Mouse (Mus musculus) gastrocnemius, adult 8-10 months (tissue): ENCODE measurements around the gene Arid1b. TPM values are rescaled to one million over a fixed set of nuclear protein-coding genes. Genes with fewer than 3 reads are reported as not detected.
"Not testable (repeated sequence)": the region's sequence is repeated elsewhere in the genome, so short reads cannot be mapped to it uniquely, and the experiment has no call there.

Experiments used
- DNase-seq, 2 experiments: peaks; one replicate each; pipeline ENCODE4 v3.0.0; 2022; ENCODE audit warnings: low spot score in 2 of 2
- total RNA-seq, 4 experiments: library from RNA; stranded (reverse); gene quantifications; 2 replicates each; pipeline ENCODE4 v1.2.4; 2022

The Arid1b gene
- total RNA-seq, 4 experiments from 2014 or later, result 30.8 to 35.6 (median 33.9) TPM

DNA sequence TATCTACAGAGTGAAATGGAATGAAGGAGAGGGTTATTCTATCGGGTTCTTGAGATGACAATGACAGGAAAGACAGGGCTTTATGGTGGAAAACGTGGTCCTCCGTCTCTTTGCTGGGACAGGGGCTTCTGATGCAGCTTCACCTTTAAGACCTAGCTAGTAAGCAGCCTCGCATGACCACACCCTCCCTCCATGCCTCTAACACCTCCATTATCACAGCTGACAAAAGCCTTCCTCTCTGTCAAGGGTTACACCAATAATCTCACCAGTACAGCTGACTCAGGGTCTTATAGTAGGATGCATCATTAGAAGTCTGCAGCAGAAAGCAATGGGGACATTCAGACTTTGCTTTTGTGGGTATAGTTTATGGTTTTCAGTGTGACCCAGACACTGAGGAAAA lies 116.0 kb downstream of the Arid1b start:
- DNase-seq, result no peak

DNA sequence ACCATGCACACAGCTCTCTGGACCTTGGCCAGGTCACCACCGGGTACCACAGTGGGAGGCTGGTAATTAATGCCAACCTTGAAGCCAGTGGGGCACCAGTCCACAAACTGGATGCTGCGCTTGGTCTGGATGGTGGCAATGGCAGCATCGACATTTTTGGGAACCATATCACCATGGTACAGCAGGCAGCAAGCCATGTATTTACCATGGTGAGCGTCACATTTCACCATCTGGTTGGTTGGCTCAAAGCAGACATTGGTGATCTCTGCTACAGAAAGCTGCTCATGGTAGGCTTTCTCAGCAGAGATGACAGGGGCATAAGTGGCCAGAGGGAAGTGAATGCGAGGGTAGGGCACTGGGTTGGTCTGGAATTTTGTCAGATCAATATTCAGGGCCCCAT lies 116.8 kb downstream of the Arid1b start:
- DNase-seq, result not testable (repeated sequence)

DNA sequence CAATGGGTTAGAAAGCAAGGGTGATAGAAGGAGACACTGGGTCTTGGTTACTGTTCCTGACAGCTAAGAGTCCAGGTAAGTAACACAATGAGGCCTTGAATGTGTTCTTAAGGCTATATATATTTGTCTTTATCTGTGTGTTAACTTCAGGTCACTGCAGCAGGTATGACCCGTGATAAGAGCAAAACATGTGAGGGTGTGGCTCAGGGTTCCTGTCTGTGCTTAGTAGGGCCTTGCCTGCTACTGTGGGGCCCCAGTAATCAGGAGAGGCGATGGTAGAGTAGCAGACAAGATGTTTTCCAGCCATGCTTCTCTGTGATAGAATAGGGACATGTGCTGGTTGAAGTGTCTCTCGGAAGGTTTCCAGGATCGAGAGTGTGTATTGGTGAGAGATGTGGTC lies 118.0 kb downstream of the Arid1b start:
- no peak for DNase-seq

DNA sequence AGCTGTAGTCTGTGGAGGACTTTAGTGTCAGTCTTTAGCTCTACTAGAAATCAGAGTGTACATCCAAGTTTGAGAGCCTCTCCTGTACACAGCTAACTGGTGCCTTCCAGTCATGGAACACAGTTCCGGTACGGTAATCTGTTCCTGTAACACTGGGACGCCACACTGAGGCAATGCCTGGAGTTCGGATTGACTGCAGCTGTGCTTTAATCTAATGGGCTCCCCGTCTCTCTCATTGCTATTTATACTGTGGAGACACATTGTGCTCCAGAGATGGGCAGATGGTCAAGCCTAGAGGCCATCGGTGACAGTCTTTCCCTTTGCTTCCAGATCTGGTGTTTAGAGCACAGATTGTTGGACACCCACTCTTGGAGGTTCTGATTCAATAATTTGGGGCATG lies 121.8 kb downstream of the Arid1b start:
- no peak for DNase-seq

DNA sequence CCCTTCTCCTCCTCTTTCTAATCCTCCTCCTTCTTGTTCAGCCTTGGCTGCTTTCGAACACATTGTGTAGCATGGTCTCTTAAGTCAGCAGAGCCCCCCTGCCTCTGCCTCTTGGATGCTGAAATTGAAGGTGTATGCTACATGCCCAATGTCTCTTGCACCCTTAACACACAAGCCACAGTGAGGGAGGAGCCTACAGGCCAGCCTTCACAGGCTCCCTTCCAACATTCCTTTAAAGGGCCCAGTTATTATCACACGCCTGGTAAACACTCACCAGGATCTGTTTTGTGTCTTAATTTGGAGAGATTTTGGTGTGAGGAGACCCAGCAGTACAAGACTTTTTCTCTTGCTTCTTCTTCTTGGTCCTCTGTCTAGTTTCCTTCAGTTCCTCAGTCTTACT lies 122.9 kb downstream of the Arid1b start:
- no peak for DNase-seq

DNA sequence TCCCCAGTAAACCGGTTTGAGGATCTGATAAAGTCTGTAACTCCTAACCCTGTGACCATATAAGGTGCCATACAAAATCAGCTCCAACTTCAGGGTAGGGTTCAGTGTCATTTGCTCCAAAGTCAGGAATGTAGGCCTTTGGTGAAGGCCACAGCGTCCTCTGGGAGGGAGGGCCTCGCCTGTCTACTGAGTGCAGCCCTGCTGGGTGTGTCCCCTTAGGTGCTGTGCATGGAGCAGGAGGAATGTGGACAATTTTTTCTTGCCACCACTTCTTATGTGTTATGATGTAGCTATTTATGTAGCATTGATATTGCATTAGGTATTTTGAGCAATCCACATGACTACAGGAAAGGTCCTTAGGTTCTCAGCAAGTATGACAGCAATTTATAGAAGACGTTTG lies 124.0 kb downstream of the Arid1b start:
- no peak for DNase-seq

DNA sequence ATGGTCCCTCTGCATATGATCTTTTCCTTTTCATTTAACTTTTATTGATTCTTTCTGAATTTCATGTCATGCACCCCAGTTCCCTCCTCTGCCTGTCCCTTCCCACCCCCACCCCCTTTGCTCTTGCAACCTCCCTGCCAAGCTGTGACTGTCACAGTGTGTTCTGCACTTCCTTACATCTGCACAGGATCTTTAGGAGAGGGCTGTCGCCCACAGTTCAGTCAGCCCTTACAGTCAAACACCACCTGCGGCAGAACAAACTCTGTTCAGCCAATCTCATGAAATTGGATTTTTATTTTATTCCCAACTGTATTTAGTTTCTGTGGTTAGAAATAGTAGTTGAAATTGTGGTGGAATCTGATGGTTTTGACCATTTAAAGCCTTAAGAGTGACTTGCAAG lies 130.5 kb downstream of the Arid1b start:
- no peak for DNase-seq

DNA sequence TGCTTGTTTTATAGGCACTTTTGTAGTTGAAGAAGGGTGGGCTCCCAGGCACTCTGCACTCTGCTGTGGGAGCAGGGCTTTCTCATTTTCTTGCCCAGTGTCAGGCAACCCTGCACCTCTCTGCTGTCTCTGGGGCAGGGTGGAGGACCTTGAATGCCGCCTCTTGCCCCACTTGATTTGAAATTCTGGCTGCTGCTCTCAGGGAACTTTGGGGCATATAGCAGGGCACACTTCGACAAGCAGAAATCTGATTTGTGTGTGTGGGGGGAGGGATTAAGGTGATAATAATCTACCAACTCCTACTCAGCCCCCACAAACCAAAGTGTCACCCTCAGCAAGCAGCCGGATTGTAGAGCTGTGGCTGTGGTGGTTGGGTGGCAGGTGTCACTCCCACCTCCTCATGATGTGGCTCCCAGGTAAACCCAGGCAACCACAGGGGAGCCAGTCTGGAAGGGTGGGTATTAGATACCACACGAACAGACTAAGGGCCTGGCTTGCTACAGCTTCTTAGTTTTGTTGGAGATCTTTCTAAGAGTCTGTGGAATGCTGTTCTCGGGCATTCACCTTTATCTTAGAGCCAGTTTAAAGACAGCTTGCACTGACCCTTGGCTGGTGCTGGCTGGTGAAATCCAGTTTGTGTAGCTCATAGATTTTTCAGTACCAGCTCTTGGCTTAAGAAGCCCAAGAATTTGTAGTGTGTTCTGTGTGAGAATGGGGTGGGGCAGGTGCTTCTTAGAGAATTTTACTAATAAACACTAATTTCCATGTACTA lies 131.1 kb downstream of the Arid1b start:
- DNase-seq, result no peak

DNA sequence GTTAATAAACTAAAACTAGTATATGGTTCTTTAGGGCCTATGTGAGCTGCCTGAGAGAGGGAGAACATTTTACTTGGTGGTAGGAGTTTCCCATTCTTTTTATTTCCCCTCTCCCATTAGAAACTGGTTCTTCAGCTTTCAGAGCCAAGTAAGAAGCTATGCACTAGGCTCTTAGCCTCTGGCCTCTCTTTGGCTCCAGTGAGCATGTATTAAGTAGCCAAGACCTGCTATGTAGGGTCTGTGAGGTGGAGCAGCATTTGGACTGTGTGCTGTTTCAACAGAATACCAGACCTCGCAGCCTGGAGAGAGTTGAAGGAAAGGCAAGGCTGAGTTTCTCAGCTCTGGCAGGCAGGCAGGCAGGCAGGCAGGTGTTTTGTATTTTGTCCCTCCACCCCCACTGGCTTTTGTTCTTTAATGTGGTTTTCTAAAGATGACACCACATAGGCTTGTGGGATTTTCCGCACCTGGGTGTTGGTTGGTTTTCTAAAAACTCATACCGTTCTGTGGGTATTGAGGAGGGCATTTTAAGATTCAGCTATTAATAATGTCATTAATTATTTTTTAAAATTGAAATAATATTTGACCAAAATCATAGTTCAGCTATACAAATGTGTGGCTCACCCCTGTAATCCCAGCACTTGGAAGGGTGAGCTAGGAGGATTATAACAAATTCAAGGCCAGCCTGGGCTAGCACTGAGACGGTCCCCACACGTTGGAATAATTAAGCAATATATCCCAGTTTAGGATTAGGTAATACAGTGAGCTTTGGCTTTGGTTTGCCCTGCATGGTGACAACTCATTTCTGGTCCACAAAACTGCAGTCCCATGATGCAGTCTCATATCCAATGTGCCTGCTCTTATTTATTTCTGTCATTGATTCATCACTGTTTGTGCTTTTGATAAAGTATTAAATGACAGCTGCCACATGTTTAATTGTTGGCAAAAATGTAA lies 132.0 kb downstream of the Arid1b start:
- DNase-seq, result no peak

DNA sequence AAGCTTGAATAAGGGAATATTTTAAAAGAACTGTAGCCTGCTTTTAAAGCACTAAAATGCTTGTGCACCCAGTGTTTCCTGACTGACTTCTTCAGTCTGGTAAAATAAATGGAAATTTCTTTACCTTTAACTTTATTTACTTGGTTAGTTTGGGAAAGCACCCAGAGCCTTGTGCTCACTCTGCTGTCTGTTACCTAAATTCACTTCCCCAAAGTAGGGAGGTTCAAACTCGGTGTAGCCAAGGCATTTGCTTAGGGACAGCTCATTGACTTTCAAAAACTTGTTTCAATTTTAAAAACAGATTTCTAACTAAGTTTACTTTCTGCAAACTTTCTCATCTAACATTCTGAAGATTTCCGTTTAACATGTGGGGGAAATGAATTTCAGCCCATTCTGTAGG lies 135.5 kb downstream of the Arid1b start:
- DNase-seq, result no peak

DNA sequence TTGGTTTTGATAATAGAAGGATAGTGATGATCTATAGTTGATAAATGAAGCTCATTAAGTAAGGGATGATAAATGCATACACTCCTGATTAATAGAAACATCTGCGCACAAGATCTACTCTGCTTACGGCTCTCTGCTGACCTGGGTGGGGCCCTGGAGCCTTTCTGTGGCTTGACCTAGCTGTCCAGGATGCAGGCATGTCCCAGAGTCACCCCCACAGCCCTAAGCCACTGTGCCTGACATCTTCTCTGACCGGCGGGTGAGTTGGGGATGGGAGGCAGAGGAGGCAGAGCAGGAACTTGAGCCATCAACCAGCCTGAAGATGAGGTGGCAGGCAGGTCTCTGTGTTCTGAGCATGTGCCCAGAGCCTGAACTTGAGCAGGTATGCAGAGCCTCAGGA lies 136.0 kb downstream of the Arid1b start:
- DNase-seq, result no peak

DNA sequence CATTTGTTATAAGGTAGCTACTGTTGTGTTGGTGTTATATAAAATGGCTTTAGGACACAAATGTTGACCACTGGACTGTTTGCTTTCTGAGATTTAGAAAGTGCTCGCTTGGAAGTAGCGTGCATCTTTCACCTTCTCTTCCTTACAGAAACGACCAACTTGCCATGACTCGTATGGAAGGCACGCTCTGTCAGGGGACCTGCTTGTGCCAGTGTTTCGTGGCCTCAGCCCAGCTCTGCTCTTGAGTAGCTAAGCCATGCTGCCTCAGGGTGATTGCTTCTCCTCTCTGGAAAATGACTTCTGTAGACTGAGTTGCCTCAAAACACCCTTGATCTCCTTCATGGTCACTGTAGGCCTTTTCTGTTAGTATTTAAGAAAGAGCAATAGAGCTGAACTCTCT lies 137.6 kb downstream of the Arid1b start:
- DNase-seq, result no peak

DNA sequence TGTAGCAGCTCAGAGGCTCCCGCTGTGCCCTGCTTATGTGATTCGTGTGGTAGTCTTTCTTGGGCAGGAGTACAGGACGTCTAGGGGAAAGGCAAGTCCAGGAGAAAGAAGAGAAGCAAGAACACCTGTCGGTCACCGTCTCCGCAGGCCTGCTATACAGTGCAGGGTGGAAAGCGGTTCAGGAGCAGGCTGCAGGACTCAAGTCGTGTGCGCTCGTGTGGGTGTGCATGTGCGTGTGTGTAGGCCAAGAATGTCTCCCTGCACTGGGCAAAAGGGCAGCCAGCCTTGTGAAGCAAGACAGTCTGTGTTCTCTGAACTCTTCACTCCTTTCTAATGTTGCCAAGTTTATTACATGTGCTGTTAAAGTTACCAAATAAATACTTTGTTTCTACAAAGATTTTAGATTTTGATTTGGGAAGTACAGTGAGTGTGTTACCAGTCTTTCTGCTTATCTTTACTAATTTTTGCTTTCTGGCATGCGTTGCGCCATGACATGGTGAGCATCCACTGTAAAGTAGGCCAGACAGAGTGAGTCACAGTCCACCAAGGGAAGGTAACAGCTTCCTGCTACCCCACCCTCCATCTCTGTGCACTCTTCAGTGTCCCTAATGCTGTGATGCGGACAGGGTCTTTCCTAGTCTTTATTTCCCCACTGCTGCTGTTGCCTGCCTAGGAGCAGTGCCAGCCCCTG lies 138.3 kb downstream of the Arid1b start:
- peak; percentile 18 to 36 for DNase-seq

DNA sequence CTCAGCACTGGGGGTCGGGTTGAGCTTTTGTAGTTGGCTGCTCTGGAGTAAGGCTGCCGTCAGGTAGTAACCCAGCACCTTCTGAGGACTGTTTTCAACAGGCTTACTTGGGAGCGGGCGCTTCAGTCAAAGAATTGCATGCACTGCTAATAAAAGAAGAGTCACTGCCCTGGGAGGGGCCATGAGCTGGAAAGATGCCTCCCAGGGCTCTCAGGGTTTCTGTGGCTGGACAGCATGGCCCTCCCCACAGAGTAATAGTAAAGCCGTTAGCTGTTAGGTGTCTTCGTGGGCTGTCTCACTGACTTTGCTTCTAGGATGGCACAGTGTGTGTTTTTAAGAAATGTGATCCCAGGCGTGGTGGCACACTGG lies 138.8 kb downstream of the Arid1b start:
- no peak for DNase-seq

DNA sequence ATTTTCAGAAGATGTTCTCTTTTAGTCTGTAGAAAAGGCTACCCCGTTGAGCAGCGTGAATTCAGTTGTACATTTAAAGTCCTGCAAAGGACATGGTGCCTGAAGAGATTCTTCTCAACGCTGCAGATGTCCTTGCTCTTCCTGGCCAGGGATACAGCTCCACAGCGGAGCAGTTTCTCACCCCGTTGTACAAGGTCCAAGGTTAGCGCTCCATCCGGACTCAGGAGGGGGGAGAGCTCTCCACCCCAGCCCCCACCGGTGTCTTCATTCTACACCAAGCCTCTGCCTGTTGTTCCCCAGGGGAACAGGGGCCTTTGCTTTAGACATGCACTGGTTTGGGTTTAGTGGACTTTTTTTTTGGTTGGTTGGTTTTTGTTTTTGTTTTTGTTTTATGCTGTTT lies 139.7 kb downstream of the Arid1b start:
- DNase-seq, result no peak

DNA sequence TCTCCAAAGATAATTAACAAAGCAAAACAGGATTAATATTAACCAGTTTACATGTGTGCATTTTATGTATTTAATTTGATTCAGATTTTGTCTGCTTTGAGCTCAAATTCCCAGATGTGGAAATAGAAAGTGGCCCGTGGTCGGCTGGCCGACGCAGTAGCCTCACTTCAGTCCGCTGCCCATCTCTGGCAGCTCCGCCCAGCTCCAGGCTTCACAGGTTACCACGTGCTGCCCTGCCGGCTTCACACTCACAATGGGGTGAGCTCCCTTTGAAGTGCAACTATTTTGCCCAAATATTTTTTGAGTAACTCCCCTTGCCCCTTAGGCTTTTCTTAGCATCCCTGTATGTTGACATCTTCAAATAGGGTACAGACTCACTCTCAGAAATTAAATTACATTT lies 140.1 kb downstream of the Arid1b start:
- no peak for DNase-seq

DNA sequence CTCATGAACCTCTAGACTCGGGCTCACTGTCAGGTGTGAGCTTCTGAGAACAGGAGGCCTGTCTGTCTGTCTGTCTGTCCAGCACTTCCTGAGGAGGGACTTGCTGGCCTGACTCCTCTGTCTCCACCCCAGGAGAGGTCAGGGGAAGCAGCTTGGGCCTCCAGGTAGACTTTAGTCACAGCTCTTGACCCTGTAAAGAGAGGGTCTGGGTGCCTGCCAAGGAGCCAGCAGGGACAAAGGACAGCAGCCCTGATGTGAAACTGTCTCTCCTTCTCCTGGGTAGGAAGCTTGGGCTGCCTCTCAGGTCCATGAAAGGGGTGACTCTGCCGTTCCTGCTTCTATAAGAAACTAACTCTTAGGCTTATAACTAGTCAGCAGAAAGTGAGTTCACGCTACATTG lies 143.8 kb downstream of the Arid1b start:
- DNase-seq, result no peak

DNA sequence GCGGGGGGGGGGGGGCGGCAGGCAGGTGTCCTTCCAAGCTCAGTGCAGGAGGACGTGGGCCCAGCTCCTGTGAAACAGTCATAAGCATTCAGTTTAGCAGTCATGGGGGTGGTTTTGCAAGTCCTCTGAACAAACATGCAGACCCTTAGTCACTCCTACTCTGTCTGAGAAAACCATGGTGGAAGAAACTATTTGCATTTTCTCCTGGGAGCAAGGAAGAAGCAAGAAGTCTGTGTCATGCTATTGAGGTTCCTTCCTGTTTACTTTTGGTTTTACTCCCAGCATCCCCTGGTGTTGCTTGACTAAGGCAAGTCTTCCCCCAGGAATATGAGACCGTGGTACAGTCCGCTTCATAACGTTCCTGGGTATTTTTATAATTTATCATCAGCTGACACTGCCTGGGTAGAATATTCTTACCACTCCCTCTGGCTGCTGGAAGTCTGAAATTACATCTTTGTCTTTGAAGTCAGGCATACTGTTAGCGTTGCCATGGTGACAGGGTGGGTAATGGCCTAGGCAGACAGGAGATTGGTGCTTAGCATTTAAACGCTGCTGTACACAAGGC lies 144.6 kb downstream of the Arid1b start:
- peak; percentile 54 to 69 for DNase-seq

DNA sequence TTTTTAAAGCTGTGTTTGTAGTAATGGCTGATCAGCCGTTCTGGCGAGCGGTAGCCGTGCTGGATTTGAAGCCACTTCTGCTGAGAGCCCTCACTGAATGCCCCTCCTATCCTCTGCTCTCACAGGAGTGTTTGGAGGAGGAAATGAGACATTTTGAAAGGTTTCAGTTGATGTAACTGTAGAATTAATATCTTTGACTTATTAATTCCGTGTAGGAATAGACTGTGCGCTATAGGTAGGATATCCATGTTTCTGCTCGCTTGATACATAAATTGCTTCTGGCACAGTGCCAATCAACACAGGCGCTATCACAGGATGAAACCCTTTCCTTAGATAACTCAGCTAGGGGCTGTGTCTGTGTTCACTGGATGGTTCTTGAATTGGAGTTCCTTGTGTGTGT lies 145.4 kb downstream of the Arid1b start:
- DNase-seq, result no peak

DNA sequence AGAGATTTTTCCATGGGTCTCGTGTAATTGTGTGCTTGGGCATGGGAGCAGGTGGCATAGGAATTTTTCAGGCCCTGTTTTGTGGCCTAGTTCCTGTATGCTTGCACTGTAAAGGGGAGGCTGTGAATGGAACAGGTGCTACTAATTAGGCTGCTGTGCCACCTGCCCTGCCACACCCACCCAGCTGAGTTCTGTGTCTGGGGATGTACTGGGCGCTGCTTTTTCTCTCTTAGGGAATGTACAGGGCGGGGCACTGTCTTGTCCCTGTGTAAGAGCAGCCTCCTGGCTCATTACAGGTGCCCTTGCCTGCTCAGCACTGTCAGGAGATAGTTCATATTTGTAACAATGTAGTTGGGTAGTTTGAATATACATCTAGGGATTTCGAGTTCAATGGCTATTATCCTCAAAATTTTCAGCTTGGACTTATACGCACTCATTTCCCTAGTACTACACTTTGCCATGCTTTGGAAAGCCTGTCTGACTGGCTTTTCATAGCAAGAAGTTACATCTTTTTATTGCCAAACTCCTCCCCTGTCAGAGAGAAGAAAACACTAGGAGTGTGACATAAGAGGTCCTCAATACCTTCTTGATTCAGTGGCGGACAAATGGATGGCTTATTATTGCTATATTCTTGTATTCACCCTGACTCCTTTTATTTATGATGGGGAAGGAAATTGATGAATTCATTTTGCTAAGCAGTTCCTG lies 149.8 kb downstream of the Arid1b start:
- DNase-seq, result no peak

DNA sequence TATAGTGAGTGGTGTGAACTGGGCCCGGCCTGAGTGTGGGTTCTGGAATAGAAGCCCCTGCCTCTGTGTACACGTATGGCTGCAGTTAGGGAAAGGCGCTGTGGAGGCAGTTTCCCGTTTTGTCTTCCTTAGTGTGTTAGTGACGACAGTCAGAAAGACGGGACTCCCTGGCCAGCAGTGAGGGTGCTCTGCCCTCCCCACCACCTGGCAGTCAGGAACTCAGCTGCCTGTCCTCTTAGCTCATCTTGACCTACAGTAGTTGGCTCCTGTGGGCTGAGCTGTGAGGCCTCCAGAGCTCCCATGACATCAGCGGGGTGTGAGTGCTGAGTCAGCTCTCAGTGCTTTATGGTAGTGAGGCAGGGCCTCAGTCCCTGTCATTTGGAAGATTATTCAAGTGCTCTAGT lies 156.5 kb downstream of the Arid1b start:
- DNase-seq, result peak; percentile 32 to 58
